8 mouse cellular contexts compared by ENCODE assay signal in the genomic region with DNA sequence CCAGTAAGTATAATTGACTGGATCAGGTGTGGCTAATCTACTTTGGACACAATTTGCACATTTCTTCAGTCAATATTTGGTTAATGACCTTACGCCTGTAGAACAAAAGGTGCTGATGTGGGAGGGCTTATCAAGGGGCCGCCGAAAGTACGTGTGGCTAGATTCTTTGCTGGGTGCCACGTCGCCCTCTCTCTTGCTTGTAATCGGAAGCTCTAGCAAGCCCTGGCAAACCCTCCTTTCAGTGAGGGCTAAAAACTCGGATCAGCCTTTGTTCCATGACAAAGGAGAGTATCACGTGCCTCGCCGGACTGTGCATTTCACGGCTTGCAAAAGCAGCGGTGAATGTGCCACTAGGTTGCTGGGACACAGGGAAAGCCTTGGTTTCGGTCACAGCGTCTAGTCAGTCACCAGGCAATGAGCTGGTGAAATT. TPM values are rescaled to one million over a fixed set of nuclear protein-coding genes. Genes with fewer than 3 reads are reported as not detected.
DNase-seq lines count a peak whose midpoint lies in the region; ATAC-seq and TF ChIP-seq lines count a peak whose summit lies in the region.

No protein-coding gene starts in this region.

- H3K4me2 ChIP-seq in limb, embryonic 14.5 days (replicated peaks; ENCODE audit: low read depth, low read length, severe bottlenecking) = peak overlapping the region; percentile 85
- H3K4me2 ChIP-seq in midbrain, embryonic 14.5 days (ENCODE audit: low read length) = peak overlapping the region; percentile 84

- WGBS in hindbrain, embryonic 10.5 days = under 1% methylated on average over 15 of the region's 15 CpGs
- under 1% methylated on average over 15 of the region's 15 CpGs for WGBS in limb, embryonic 14.5 days
- under 1% methylated on average over 15 of the region's 15 CpGs for WGBS in midbrain, embryonic 14.5 days

- H3K27ac ChIP-seq in hindbrain, embryonic 10.5 days = peak overlapping the region; percentile 99
- peak overlapping the region; percentile 100 for H3K27ac ChIP-seq in limb, embryonic 14.5 days (replicated peaks; ENCODE audit: low read depth, low read length)
- peak overlapping the region; percentile 99 for H3K27ac ChIP-seq in midbrain, embryonic 14.5 days (replicated peaks; ENCODE audit: low read depth, low read length)

- peaks cover 15% of the 10 kb centered on the region for H3K27me3 ChIP-seq in hindbrain, embryonic 10.5 days (ENCODE audit: insufficient read depth, poor library complexity, severe bottlenecking)
- no peaks in the 10 kb centered on the region for H3K27me3 ChIP-seq in limb, embryonic 14.5 days (ENCODE audit: control insufficient read depth, insufficient read depth, low read length)
- peaks cover 3% of the 10 kb centered on the region; the same call in 1 of the 2 replicates for H3K27me3 ChIP-seq in midbrain, embryonic 14.5 days (ENCODE audit: control insufficient read depth, insufficient read depth, low read length)

- no peaks in the 10 kb centered on the region for H3K9me3 ChIP-seq in hindbrain, embryonic 10.5 days
- H3K9me3 ChIP-seq in limb, embryonic 14.5 days (ENCODE audit: control insufficient read depth, low read length) = no peaks in the 10 kb centered on the region
- H3K9me3 ChIP-seq in midbrain, embryonic 14.5 days (ENCODE audit: control insufficient read depth, low read length) = no peaks in the 10 kb centered on the region

- no peak for TF ChIP-seq POLR2A in limb, embryonic 14.5 days (IDR thresholded peaks at IDR 0.05; ENCODE audit: borderline replicate concordance, extremely low read depth, insufficient read depth, insufficient read length)

- ATAC-seq in limb, embryonic 14.5 days (ENCODE audit: low FRiP score, low read depth) = no peak
- ATAC-seq in midbrain, embryonic 14.5 days (ENCODE audit: low FRiP score, low TSS enrichment) = peak; percentile 44

- DNase-seq in urinary bladder, postnatal 14 days (ENCODE audit: low spot score) = peak; percentile 29
- no peak for DNase-seq in urinary bladder, postnatal 4 days (ENCODE audit: low spot score in 2 of 2)
- DNase-seq in embryo, embryonic 10.5 days (ENCODE audit: low spot score) = peak; percentile 95
- peak; percentile 90 for DNase-seq in hindbrain, embryonic 10.5 days (ENCODE audit: low spot score)
- DNase-seq in limb, embryonic 14.5 days (ENCODE audit: low spot score) = peak; percentile 75
- peak; percentile 92 for DNase-seq in midbrain, embryonic 14.5 days
- DNase-seq in thymus, postnatal 14 days = peak; percentile 52
- no peak for DNase-seq in right cerebral cortex, postnatal 36 days (ENCODE audit: low spot score in 2 of 2)

- H3K4me1 ChIP-seq in hindbrain, embryonic 10.5 days (replicated peaks) = peaks cover 31% of the 10 kb centered on the region
- H3K4me1 ChIP-seq in limb, embryonic 14.5 days (ENCODE audit: control insufficient read depth, insufficient read depth, low read length) = peaks cover 3% of the 10 kb centered on the region
- peaks cover 21% of the 10 kb centered on the region for H3K4me1 ChIP-seq in midbrain, embryonic 14.5 days (ENCODE audit: control insufficient read depth, insufficient read depth, low read length)

- peaks cover 44% of the 10 kb centered on the region for H3K36me3 ChIP-seq in hindbrain, embryonic 10.5 days
- H3K36me3 ChIP-seq in limb, embryonic 14.5 days (ENCODE audit: control insufficient read depth, insufficient read depth, low read length) = peaks cover 27% of the 10 kb centered on the region
- peaks cover 29% of the 10 kb centered on the region for H3K36me3 ChIP-seq in midbrain, embryonic 14.5 days (ENCODE audit: control insufficient read depth, insufficient read depth, low read length)

- H3K4me3 ChIP-seq in hindbrain, embryonic 10.5 days = peak overlapping the region; percentile 83
- peak overlapping the region; percentile 65 for H3K4me3 ChIP-seq in limb, embryonic 14.5 days (replicated peaks; ENCODE audit: low read length)
- peak overlapping the region; percentile 84 for H3K4me3 ChIP-seq in midbrain, embryonic 14.5 days (replicated peaks; ENCODE audit: low read depth, low read length)

- H3K9ac ChIP-seq in limb, embryonic 14.5 days (ENCODE audit: low read depth, low read length, severe bottlenecking) = peak overlapping the region; percentile 96
- H3K9ac ChIP-seq in midbrain, embryonic 14.5 days (replicated peaks; ENCODE audit: low read length) = peak overlapping the region; percentile 98

RNA-seq across cellular contexts. Expression of gene Cd24a, which starts 2.6 kb away (rescaled TPM):
- polyA plus RNA-seq in hindbrain, embryonic 10.5 days (2016; fragmentation: Nextera tagmentation; extraction: Ambion mirVana) = 344 and 448 TPM in 2 replicates
- polyA plus RNA-seq in limb, embryonic 14.5 days (2012; rRNA removed) = 335 and 359 TPM in 2 replicates
- polyA plus RNA-seq in limb, embryonic 14.5 days (2014; fragmentation: Nextera tagmentation; extraction: Ambion mirVana) = 268 and 314 TPM in 2 replicates
- 1,113 and 1,163 TPM in 2 replicates for polyA plus RNA-seq in midbrain, embryonic 14.5 days (2014; fragmentation: Nextera tagmentation; extraction: Ambion mirVana)

RNA-seq across cellular contexts. Expression of gene 1700021F05Rik, which starts 39.9 kb away (rescaled TPM):
- polyA plus RNA-seq in hindbrain, embryonic 10.5 days (2016; fragmentation: Nextera tagmentation; extraction: Ambion mirVana) = 61.7 and 62.1 TPM in 2 replicates
- polyA plus RNA-seq in limb, embryonic 14.5 days (2012; rRNA removed) = 21.1 and 24.0 TPM in 2 replicates
- polyA plus RNA-seq in limb, embryonic 14.5 days (2014; fragmentation: Nextera tagmentation; extraction: Ambion mirVana) = 57.6 and 61.4 TPM in 2 replicates
- polyA plus RNA-seq in midbrain, embryonic 14.5 days (2014; fragmentation: Nextera tagmentation; extraction: Ambion mirVana) = 67.8 and 69.6 TPM in 2 replicates

RNA-seq across cellular contexts. Expression of gene Gm9803, which starts 56.8 kb away (rescaled TPM):
- 9.1 and 11.8 TPM in 2 replicates for polyA plus RNA-seq in hindbrain, embryonic 10.5 days (2016; fragmentation: Nextera tagmentation; extraction: Ambion mirVana)
- polyA plus RNA-seq in limb, embryonic 14.5 days (2012; rRNA removed) = 4.6 and 28.3 TPM in 2 replicates
- 12.7 and 14.4 TPM in 2 replicates for polyA plus RNA-seq in limb, embryonic 14.5 days (2014; fragmentation: Nextera tagmentation; extraction: Ambion mirVana)
- 11.6 and 18.4 TPM in 2 replicates for polyA plus RNA-seq in midbrain, embryonic 14.5 days (2014; fragmentation: Nextera tagmentation; extraction: Ambion mirVana)

Comparison
In these comparisons a context has a peak if more than half of its experiments do, and no peak if none do; other contexts are left out.
1. DNase-seq: peak in urinary bladder, postnatal 14 days (single experiment), embryo, embryonic 10.5 days (single experiment), hindbrain, embryonic 10.5 days (single experiment), limb, embryonic 14.5 days (single experiment), midbrain, embryonic 14.5 days (single experiment) and thymus, postnatal 14 days (single experiment); none in urinary bladder, postnatal 4 days (0 of 2) and right cerebral cortex, postnatal 36 days (0 of 2).
2. Peak in every context shown above with its lines, with median percentiles within 50 percentile points of each other: H3K27ac ChIP-seq and H3K4me3 ChIP-seq.